Mouse (Mus musculus) embryonic facial prominence, embryonic 11.5 days (tissue): ENCODE measurements around the gene Elk4. TPM values are rescaled to one million over a fixed set of nuclear protein-coding genes. Genes with fewer than 3 reads are reported as not detected.

Experiments used
- ATAC-seq: fragments of 200-750 bp; cut with Nextera tagmentation; replicated peaks from 2 replicates; pipeline ENCODE4 v1.8.0; 2017; ENCODE audit warnings: low read depth; ENCODE audit not compliant: insufficient number of reproducible peaks, low FRiP score, low TSS enrichment
- DNase-seq: peaks from one replicate; pipeline ENCODE4 v3.0.0-alpha.2; 2015; ENCODE audit warnings: low spot score
- H3K27ac ChIP-seq: fragments of 300-500 bp; sonication (generic); replicated peaks from 2 replicates; pipeline ENCODE4 v1.5.1; 2014; ENCODE audit warnings: mild to moderate bottlenecking, low read depth, low read length, control low read depth
- H3K27me3 ChIP-seq: fragments of 300-500 bp; sonication (generic); 2 replicates; pipeline ENCODE4 v1.6.1; 2014; ENCODE audit warnings: mild to moderate bottlenecking, low read length, moderate library complexity, mixed read lengths; ENCODE audit not compliant: control insufficient read depth, insufficient read depth
- H3K36me3 ChIP-seq: fragments of 300-500 bp; sonication (generic); replicated peaks from 2 replicates; pipeline ENCODE4 v1.6.1; 2014; ENCODE audit warnings: low read depth, mild to moderate bottlenecking, low read length, moderate library complexity, mixed read lengths; ENCODE audit not compliant: control insufficient read depth, insufficient read depth
- H3K4me1 ChIP-seq: fragments of 300-500 bp; sonication (generic); 2 replicates; pipeline ENCODE4 v1.6.1; 2014; ENCODE audit warnings: low read length, mixed read lengths; ENCODE audit not compliant: control insufficient read depth, insufficient read depth
- H3K4me2 ChIP-seq: fragments of 300-500 bp; sonication (generic); 2 replicates; pipeline ENCODE4 v1.6.1; 2014; ENCODE audit warnings: low read depth, mild to moderate bottlenecking, control low read depth, low read length, moderate library complexity
- H3K4me3 ChIP-seq: fragments of 300-500 bp; sonication (generic); 2 replicates; pipeline ENCODE4 v1.5.1; 2014; ENCODE audit warnings: low read depth, low read length, control low read depth
- H3K9ac ChIP-seq: fragments of 300-500 bp; sonication (generic); replicated peaks from 2 replicates; pipeline ENCODE4 v1.6.1; 2014; ENCODE audit warnings: mild to moderate bottlenecking, control low read depth, low read length
- H3K9me3 ChIP-seq: fragments of 300-500 bp; sonication (generic); replicated peaks from 2 replicates; pipeline ENCODE4 v1.6.1; 2016; ENCODE audit warnings: mild to moderate bottlenecking, low read length, inconsistent platforms, mixed read lengths; ENCODE audit not compliant: control insufficient read depth
- WGBS: fragments of 180-500 bp; shearing (Covaris S2); extraction: QIAGEN DNeasy Blood & Tissue Kit; methylation state at CpG from one replicate; pipeline ENCODE4 v1.1.7; 2014; 5-methylcytosine and 5-hydroxymethylcytosine counted together
- polyA plus RNA-seq: library from polyadenylated mRNA; unstranded; fragments of >200 nt; fragmentation: Nextera tagmentation; extraction: Ambion mirVana; gene quantifications from 2 replicates; pipeline ENCODE4 v1.2.1, GENCODE M21; 2014

Elk4 gene
- polyA plus RNA-seq, 1 experiment from 2014 or later, result 19.8 TPM

- Histone ChIP-seq H3K4me1 (peaks cover 19% of the 10 kb centered on the region), H3K4me2 (no peak overlapping the region), H3K27ac (no peak overlapping the region), H3K27me3 (peaks cover 3% of the 10 kb centered on the region; the same call in 1 of the 2 replicates), H3K4me3 (no peak overlapping the region), H3K9me3 (no peaks in the 10 kb centered on the region), H3K36me3 (no peaks in the 10 kb centered on the region; the same call in 1 of the 2 replicates), H3K9ac (0 out of 2 replicates have a peak overlapping the region, but pooled peaks have one; percentile 20)
- WGBS, result 20% methylated on average over 13 of the region's 13 CpGs
- ATAC-seq (no peak), DNase-seq (no peak)
These were observed 34.7 kb upstream of the Elk4 start for GRCm38 (mm10) chr1:131972498-131973334.

GRCm38 (mm10) chr1:131973991-131974390 lies 33.4 kb upstream of the Elk4 start:
- Histone ChIP-seq H3K4me2 (no peak overlapping the region), H3K4me3 (no peak overlapping the region), H3K4me1 (peaks cover 19% of the 10 kb centered on the region), H3K9ac (no peak overlapping the region), H3K9me3 (no peaks in the 10 kb centered on the region), H3K36me3 (no peaks in the 10 kb centered on the region; the same call in 1 of the 2 replicates), H3K27ac (no peak overlapping the region), H3K27me3 (peaks cover 2% of the 10 kb centered on the region; the same call in 1 of the 2 replicates)
- 79% methylated on average over 6 of the region's 6 CpGs for WGBS
- no peak for DNase-seq
- ATAC-seq, result no peak

- Histone ChIP-seq H3K27ac (no peak overlapping the region), H3K4me1 (peaks cover 9% of the 10 kb centered on the region)
These were observed 30.5 kb upstream of the Elk4 start for GRCm38 (mm10) chr1:131976886-131977285.

GRCm38 (mm10) chr1:131980471-131980870 lies 26.9 kb upstream of the Elk4 start:
- no peak overlapping the region for H3K27ac ChIP-seq
- no peak for DNase-seq

More at GRCm38 (mm10) chr1:131976886-131977285, 30.5 kb upstream of the Elk4 start:
- H3K4me3 ChIP-seq, result no peak overlapping the region
- no peaks in the 10 kb centered on the region; the same call in 1 of the 2 replicates for H3K36me3 ChIP-seq
- no peak overlapping the region for H3K9ac ChIP-seq
- DNase-seq (no peak), ATAC-seq (no peak)
- H3K27me3 ChIP-seq, result no peaks in the 10 kb centered on the region
- no peak overlapping the region for H3K4me2 ChIP-seq
- H3K9me3 ChIP-seq, result no peaks in the 10 kb centered on the region
- WGBS, result 78% methylated on average over 5 of the region's 5 CpGs

GRCm38 (mm10) chr1:131981378-131982013 lies 25.9 kb upstream of the Elk4 start:
- Histone ChIP-seq H3K9me3 (no peaks in the 10 kb centered on the region), H3K36me3 (no peaks in the 10 kb centered on the region; the same call in 1 of the 2 replicates), H3K27ac (no peak overlapping the region), H3K4me3 (no peak overlapping the region), H3K4me1 (no peaks in the 10 kb centered on the region), H3K9ac (no peak overlapping the region), H3K4me2 (no peak overlapping the region), H3K27me3 (no peaks in the 10 kb centered on the region)
- 44% methylated on average over 12 of the region's 12 CpGs for WGBS
- DNase-seq (peak; percentile 88), ATAC-seq (peak; percentile 57)

More at GRCm38 (mm10) chr1:131980471-131980870, 26.9 kb upstream of the Elk4 start:
- H3K4me3 ChIP-seq, result no peak overlapping the region
- no peak overlapping the region for H3K4me2 ChIP-seq
- H3K4me1 ChIP-seq, result no peaks in the 10 kb centered on the region
- H3K27me3 ChIP-seq, result no peaks in the 10 kb centered on the region
- no peaks in the 10 kb centered on the region for H3K9me3 ChIP-seq
- no peak for ATAC-seq
- 25% methylated on average over 2 of the region's 2 CpGs for WGBS
- H3K9ac ChIP-seq, result no peak overlapping the region
- H3K36me3 ChIP-seq, result no peaks in the 10 kb centered on the region; the same call in 1 of the 2 replicates

- peak; percentile 77 for DNase-seq
- no peak overlapping the region for H3K4me2 ChIP-seq
- no peaks in the 10 kb centered on the region for H3K36me3 ChIP-seq
- WGBS, result 15% methylated on average over 5 of the region's 5 CpGs
- no peaks in the 10 kb centered on the region for H3K9me3 ChIP-seq
- no peaks in the 10 kb centered on the region for H3K27me3 ChIP-seq
- no peak overlapping the region for H3K27ac ChIP-seq
- H3K4me3 ChIP-seq, result no peak overlapping the region
- ATAC-seq, result no peak
- H3K4me1 ChIP-seq, result no peaks in the 10 kb centered on the region
- H3K9ac ChIP-seq, result no peak overlapping the region
These were observed 24.5 kb upstream of the Elk4 start for GRCm38 (mm10) chr1:131982907-131983306.

GRCm38 (mm10) chr1:131983806-131984205 lies 23.6 kb upstream of the Elk4 start:
- WGBS, result 88% methylated on average over 2 of the region's 2 CpGs

GRCm38 (mm10) chr1:131987432-131987831 lies 20.0 kb upstream of the Elk4 start:
- WGBS, result 78% methylated on average over 15 of the region's 15 CpGs
- Histone ChIP-seq H3K9ac (no peak overlapping the region), H3K27me3 (no peaks in the 10 kb centered on the region), H3K9me3 (no peaks in the 10 kb centered on the region), H3K4me3 (no peak overlapping the region), H3K27ac (no peak overlapping the region), H3K4me1 (no peaks in the 10 kb centered on the region), H3K36me3 (no peaks in the 10 kb centered on the region), H3K4me2 (no peak overlapping the region)
- no peak for ATAC-seq
- DNase-seq, result no peak

More at GRCm38 (mm10) chr1:131983806-131984205, 23.6 kb upstream of the Elk4 start:
- H3K9me3 ChIP-seq, result no peaks in the 10 kb centered on the region
- no peak overlapping the region for H3K4me2 ChIP-seq
- no peak overlapping the region for H3K27ac ChIP-seq
- H3K27me3 ChIP-seq, result no peaks in the 10 kb centered on the region
- H3K4me1 ChIP-seq, result no peaks in the 10 kb centered on the region
- no peaks in the 10 kb centered on the region for H3K36me3 ChIP-seq
- DNase-seq (no peak), ATAC-seq (no peak)
- no peak overlapping the region for H3K9ac ChIP-seq
- no peak overlapping the region for H3K4me3 ChIP-seq
